Mouse (Mus musculus): ENCODE measurements around the gene Pipox.

The Pipox gene

DNA sequence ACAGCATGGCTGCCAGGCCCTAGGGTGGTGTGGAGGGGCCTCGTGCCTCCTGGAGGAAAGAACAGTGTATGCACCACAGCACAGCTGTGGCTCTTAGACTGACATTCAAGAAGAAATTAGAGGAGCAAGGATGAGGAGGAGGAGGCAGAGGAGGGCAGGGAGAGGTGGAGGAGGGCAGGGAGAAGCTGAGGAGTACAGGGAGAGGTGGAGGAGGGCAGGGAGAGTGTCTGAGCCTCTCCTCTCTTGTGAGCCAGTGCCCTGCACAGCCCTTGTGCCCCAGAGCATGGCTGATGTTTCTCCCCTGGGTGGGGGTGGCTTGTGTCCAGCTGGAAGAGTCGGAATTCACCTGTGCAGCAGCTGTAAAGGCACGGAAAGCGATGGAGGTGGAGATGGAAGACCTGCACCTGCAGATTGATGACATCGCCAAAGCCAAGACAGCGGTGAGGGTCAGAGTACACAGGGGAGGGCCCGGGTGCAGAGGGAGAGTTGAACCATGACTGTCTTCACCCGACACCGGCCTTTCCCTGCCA lies 46.2 kb downstream of the Pipox start:
- ATAC-seq (ENCODE audit: low TSS enrichment), result no peak

DNA sequence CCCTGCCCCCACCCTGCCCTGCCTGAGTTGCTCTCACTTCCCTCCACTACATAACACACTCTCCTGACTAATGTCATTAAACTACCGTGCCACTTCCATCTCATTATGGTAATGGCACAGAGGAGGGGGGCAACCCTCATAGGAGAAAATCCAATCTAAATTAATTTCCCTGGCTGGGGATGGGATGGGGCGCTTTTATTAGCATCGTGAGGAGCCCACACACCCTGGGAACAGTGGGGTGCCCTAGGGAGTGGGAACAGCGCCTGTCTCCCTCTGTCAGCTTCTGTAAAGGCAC lies 50.0 kb downstream of the Pipox start:
- ATAC-seq (ENCODE audit: low TSS enrichment), result no peak

DNA sequence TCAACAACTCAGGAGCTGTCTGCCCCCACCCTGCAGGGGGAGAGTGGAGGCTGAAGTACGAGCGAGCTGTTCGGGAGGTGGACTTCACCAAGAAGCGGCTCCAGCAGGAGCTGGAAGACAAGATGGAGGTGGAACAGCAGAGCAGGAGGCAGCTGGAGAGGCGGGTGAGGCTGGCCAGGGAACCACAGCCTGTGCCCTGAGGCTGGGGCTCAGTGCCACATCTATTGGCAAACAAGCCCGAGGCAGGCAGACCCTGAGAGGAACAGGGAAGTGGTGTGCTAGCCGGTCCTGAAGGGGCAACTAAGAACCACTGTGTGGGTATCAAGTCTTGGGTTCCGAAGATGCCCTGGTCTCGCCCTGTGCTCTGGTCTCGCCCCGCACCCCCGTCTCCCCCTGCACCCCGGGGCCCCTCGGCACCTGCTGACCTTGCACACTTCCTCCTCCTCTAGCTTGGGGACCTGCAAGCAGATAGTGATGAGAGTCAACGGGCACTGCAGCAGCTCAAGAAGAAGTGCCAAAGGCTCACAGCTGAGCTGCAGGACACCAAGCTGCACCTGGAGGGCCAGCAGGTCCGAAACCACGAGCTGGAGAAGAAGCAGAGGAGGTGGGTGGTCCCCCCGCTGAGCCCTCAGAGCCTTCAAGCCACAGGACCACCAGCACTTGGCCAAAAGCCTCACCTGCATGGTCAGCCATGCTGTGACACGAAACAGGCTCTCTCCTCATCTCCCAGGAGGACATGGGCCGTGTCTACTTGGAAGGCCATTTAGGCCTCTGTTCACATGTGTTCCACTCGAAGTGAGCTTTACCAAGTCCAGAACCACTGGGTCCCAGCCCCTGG lies 50.6 kb downstream of the Pipox start:
- no peak for ATAC-seq (ENCODE audit: low TSS enrichment)

DNA sequence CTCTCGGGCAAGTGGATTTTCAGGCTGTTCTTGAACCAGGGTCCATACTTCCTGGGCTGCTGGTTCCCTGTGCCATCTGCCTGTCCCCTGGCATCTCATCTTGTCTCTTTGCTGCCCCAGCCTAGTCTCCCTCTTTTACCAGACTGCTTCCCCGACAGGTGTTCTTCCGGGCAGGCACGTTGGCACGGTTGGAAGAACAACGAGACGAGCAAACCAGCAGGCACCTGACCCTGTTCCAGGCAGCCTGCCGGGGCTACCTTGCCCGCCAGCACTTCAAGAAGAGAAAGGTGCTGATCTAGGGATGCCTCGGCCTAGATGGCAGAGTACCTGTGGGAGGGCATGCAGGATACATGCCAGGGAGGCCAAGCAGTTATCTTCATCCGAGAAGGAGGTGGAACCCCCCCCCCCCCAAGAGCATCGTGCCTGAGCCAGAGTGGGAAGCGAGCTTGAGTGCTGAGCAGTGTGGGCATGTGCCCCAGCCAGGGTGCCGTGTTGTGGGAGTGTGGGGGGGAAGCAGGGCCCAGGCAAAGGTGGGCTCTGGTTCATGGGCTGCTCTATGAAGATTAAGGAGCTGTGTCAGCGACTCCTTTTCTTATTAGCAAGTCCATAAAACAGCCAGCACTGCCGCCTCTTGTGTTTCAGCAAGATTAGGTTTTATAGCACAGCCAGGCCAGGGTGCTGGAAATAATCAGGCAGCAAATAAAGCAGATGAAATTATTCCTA lies 53.2 kb downstream of the Pipox start:
- ATAC-seq (ENCODE audit: low TSS enrichment), result 0 out of 2 replicates have a peak, but pooled peaks have one; percentile 32

DNA sequence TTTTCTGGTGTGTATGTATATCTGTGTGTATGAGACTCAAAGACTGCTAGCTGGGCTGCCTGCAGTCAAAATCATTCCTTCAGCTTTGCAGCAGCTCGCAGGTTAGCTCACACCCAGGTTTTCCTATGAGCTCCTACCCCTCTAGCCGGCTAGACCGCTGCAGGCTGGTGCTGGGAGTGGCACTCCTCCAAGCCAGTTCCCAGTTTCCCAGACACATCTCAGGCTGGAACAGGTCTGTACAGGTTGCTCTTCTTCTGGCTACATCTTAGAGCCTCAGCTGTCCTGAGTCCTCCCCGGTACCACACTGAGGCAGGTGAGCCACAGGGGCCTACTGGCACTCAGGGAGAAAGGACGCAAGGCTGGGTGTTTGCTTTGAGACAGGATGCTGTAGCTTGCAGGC lies 56.0 kb downstream of the Pipox start:
- ATAC-seq (ENCODE audit: low TSS enrichment), result no peak

DNA sequence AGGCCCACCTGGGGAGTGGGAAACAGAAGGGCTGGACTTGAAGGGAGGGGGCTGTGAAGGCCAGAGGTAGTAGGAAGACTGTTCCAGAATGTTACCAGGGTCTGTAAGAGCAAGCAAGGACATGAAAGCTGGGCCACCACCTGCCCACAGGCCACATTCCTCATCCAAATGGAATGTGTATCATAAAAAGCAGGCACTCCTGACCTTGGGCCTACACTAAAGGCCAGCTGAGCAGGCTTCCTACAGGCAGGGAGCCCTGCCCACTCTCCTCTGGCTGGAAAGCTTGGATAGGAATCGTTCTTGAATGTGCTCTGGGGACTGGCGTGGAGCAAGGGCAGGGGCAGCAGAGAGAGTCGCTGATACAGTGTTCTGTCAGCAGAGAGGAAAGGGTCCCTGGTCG lies 57.1 kb downstream of the Pipox start:
- no peak for ATAC-seq (ENCODE audit: low TSS enrichment)

DNA sequence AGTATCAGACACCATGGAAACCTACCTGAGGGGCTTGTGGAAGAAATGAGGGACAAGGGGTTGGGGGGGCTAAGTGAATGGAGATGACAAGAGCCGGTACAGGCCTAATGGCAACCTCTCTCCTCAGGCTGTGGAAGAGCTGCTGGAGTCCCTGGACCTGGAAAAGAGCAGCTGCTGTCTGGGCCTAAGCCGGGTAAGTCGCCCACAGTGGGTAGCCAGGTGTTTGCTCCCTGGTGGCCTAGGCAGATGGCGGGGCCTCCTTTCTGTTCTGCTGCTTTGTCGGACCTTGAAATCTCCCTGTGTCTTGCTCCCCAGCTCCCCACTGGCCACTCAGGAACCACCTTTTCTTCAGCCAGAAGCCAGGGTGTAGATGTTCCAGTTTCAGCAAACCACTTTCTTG lies 57.6 kb downstream of the Pipox start:
- ATAC-seq (ENCODE audit: low TSS enrichment), result no peak

DNA sequence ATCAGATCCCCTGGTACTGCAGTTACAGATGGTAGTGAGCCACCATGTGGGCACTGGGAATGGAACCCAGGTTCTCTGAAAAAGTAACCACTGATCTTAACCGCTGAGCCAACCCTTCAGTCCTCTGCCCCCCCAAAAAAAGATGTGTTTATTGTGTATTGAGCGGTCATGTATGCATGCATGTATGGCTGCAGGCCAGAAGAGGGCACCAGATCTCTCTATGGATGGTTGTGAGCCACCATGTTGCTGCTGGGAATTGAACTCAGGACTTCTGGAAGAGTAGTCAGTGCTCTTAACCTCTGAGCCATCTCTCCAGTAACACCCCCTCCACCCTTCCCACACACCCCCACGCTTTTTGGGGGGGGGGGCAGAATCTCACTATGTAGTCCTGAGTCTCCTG lies 58.8 kb downstream of the Pipox start:
- ATAC-seq (ENCODE audit: low TSS enrichment), result no peak

DNA sequence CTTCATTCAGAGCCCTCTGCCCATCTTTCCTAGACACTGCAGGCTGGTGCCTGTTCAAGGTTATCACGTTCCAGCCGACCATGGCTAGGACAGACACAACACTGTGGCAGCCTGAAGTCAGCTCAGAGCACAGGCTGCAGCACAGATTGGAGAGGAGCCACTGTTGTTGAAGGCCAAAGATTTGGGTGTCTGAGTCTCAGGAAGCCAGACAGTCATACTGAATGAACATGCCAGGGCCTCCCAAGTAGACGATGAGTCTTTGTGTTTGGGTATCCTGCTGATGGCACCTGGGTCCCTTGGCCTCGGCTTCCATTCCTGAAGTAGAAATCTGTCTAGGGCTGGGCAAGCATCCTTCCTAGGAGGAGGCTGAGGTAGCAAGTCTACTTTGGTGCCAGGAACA lies 61.4 kb downstream of the Pipox start:
- ATAC-seq (ENCODE audit: low TSS enrichment), result peak; percentile 23; the same call in 1 of the 2 replicates

DNA sequence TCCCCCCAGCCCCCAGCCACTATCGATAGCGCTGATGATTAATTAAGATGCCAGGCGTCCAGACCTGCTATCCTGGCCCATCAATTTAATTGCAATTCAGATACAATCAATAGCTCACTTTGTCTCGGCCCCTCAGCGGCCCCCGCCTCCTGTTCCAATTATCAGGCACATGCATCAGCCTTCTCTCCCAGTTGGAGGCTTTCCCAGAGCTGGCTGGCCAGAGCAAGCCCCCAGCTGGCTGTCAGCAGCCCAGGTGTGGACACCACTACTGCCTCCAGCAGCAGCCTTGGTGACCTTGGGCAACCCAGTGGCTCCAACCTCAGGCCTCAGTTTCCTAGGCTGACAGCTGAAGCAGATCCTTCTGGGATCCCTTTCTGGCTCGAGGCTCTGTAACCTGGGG lies 63.0 kb downstream of the Pipox start:
- ATAC-seq (ENCODE audit: low TSS enrichment), result no peak
